Mouse (Mus musculus) right cerebral cortex, postnatal 10 days (tissue): ENCODE results near the gene Sipa1l3.

Experiments
- DNase-seq, 2 experiments: peaks; one replicate each; pipeline ENCODE4 v3.0.0; 2021; ENCODE audit warnings: low spot score in 2 of 2

Sipa1l3 gene

DNA sequence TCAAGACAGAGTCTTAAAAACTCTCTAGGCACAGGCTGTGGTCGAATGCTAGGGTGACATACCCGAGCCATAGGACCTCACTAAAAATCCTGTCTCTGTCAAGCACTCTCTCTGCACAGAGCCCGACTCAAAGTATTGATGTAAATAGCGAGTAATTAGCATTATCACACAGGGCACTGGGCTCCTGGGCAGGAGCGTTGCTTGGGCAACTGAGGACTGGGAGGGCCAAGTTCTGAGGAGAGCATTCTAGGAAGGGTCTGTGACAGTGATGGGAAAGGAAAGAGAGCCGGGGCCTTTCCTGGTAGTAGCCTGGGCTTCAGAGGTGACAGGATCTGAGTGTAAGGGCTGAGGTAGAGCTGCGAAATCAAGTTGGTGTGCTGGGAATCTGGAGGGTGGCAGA lies 212.3 kb downstream of the Sipa1l3 start:
- DNase-seq, result no peak

DNA sequence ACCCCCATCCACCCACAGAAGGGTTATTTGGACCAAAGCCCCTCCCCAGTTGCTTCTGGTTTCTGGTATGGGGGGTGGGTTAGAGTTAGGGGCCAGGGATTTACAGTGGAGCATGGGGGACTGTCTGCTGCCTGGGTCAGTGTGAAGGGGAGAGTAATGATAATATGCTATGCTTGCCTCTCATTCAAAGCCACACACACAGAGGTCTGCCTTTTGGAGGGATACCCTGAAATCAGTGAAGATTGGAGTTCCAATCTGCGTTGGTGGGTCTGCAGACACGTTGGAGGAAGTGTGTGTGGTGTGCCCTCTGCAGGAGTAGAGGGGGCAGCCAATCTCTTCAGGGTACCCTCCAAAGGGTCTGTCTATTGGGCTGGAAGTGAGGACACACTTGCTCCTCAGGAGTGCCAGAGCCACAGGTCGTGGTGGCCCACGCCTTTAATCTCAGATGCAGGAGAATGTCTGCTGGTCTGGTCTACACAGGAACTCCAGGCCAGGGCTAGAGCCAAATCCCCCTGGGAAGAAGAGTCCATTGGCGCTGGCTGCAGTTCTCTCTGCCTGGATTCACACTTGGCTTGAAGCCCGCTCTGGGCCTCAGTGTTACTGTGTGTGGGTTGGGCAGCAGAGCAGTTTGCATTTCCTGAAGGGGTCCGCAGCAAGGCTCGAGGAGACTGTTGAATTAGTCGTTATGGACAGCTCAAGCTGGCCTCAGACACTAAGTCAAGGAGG lies 213.0 kb downstream of the Sipa1l3 start:
- DNase-seq, result peak; percentile 69 to 73

DNA sequence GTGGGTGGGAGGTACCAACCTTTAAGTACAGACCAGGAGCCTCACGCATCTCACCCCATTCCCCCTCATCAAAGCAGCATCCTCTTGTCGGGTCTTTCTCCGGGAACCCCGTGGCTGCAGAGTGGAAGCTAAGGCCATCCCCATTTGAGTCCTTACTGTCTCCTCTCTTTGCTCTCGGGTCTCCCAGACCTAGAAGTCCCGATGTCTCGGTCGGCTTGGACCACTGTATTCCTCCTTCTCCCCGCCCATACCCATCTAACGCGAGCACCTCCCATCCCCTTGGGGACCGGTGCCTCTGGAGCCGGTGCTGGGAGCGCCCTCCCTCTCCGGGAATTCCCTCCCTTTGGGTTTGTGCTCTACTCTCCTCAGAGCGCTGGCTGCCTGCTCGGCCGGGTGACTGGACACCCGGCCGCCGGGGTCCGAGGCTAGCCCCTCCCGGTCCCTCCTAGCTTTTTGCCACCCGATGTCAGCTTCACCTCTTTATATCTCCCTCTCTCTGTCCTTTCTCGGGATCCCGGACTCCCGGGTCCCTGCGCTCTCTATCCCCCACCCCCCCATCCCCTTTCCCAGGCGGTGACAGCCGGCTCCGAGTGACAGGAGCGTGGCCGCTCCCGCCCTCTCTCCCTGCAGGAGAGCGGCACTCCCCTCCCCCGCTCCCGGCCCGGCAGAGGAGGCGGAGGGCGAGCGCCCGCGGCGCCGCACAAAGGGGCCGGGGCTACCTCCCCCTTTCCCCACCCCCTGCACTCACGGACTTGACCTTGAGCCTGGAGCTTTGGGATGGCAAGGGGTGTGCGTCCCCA lies 213.8 kb downstream of the Sipa1l3 start:
- DNase-seq, result peak; percentile 63 to 65

DNA sequence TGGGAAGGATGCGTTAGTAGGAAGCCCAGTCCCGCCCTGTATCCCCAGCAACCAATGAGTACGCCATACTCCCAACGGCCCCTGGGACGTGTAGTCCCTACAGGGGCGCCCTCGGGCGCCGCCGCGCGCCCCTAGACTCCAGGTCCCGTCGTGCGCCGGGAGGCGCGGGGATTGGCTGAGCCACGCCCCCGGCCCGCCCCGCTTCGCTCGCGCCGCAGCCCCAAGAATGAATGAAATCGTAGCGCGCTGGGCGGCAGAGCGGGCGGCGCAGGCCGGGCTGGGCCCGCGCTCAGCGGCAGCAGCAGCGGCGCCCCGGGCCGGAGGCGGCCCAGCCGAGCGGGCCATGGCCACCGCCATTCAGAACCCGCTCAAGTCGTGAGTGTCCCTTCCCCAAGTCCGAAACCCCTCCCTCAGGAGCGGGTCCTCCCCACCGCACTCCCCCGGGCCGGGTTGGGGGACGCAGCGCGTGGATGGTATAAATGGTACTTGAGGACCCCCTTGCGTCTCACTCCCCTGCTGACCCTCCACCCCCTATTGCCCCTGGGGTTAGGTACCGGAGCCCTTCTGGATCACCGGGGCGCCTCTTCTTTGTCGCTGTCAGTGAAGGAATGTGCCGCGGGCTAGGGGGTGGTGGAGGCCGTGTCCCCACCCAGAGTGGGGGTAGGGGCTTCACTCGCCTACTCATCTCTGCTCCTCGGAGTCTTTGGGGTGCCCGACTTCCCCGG lies 214.5 kb downstream of the Sipa1l3 start, which contains the start of gene Dpf1:
Gene Dpf1 (plus strand): TSS at position 214 of the 725 bp plus-strand sequence.
- peak; percentile 97 for DNase-seq

DNA sequence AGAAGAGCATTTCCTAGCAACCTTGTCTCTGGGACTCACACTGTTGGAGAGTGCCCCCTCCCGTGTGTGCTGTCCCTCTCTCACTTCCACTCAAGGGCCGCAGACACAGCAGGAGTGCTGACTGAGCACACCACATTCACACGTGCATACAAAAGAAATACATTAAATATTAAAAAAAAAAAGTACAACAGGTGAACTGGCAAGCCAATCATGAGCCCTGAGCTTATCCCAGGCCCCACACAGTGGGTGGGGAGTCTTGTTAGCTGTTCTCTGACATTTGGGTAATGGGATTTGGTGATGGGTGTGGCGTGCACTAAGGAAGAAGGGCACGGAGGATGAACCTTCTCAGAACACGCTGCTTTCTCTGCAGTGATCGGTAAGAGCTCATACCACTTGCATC lies 215.8 kb downstream of the Sipa1l3 start:
- DNase-seq, result no peak

DNA sequence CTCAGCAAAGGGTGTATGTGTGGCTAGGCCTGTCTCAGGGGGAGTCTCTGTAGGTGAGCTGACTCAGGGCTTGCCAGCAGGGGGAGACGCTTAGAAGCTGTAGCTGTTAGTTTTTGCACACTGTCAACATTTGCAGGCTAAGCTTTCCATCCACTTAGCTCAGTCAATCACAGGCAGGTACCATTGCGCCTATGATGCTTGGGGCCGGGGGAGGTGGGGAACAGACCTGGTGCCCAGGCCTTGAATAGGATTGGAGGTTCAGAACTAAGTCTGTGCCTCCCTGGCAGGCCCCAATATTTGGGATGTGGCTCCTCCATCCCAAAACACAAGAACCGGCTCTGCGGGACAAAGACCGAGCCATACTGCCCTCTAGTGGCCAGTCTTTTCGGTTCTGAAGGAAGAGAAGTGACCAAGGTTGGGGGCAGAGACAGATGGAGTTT lies 217.3 kb downstream of the Sipa1l3 start:
- peak; percentile 64 to 82 for DNase-seq

DNA sequence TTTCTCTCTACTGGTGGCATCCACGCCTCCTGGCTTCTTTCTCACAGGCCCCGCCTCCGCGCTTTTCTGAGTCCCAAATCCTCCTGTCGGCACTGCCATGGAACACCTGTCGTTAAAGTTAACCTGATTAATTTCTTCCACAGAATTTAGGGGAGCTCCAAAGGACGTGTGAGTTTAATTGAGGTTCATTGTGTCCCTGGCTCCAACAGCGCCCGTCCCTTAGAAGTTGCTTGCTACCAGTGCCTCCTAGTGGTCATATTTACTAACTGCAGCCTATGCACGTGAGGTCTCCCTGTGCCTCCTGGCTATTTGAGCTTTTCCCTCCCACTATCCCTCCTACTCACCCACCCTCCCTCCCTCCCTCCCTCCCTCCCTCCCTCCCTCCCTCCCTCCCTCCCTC lies 221.4 kb downstream of the Sipa1l3 start:
- peak; percentile 65 to 69 for DNase-seq

DNA sequence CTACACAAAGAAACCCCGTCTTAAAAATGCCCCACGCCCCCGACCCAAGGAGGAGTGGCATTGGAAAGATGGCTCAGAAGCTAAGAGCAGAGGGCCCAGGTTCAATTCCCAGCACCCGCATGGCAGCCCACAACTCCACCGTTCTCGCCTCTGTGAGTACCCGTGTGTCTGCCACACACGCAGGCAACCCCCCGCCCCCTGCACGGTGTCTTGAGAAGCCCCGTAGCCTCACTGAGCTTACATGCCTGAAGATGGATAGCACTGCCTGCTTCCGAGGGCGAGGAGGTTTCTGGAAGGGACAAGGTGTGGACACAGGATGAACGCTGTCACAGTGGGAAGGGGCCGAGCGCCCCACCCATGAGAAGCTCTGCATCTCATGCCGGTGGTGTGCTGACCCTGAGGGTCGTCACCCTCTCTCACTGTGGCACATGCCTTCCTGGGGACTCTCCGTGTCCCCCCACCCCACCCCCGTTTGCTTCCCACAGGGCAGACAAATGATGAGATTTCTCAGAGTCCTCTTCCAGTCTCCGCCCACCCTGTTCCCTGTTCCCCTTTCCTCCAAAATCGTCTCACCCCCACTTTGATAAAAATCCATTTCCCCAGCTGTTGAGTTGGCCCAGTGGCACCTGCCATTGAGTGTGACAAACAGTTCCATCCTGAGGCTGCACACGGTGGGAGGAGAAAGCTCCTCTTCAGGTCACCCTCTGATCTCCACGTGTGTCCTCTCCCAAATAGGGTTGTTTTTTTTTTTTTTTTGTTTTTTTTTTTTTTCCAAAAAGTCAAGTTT lies 222.4 kb downstream of the Sipa1l3 start:
- no peak for DNase-seq

DNA sequence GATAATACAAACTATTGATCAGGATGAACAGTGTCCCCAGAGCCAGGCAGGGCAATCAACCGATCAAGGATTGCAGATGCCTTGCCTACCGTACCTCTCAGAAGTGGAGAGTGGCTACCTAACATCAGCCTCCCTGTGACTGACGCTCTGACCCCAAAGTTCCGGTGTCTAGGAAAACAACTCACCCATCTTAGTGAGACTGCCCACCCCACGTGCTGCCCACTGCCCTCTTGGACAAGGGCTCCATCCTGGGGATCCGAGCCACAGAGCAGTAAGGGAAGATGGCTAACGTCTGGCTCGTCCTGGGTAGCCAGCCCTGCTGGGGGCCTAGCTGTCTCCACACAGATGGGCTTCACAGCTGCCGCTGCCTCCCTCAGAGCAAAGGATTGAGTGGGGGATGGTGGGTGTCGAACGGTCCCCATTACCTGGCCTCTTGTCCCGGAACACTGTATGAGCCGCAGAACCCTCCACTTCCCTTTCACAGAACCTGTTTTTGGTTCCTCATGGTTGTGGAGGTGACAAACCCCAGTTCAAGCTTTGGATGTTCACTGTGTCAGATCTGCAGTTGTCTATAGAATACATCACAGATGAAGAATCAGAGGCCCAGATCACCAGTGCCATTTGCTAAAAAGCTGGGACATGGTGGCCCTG lies 224.2 kb downstream of the Sipa1l3 start:
- no peak for DNase-seq

DNA sequence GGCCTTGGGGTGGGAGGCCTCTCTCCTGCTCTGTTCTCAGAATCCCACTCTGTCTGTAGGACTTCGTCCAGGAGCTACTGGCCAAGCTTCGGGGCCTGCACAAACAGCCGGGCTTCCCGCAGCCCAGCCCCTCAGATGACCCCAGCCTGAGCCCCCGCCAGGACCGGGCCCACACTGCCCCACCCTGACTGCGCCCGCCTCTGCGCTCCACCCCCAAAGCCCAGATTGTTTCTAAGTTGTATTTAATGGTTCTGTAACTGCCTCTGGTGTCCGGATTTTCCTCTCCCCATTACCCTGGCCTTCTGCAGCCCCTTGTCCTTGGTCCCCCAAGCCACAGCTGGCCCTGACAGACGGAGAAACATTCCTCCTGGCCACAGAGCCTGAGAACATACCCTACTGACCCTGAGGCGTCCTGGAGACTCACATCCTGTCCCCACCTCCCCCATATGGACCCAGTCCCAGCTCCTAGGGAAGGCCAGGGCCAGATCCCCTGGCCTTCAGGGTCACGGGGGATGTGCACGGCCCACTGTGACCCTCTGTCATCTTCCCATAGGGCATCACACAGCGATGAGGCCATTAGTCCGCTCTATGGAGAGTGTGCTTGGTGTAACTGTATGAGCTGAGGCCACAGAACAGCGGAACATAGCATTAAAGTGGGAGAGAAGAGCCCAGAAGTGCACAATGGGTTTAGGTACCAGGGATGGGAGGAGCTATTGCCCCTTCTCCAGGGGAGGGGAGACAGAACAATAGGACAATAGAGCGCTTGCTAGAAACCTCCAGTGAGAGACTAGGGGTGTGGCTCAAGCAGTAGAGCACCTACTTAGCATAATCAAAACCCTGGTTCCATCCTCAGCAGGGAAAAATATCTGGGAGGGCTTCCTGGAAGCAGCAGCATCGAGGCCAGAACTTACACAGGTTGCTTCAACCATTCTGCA lies 225.0 kb downstream of the Sipa1l3 start:
- DNase-seq, result no peak

DNA sequence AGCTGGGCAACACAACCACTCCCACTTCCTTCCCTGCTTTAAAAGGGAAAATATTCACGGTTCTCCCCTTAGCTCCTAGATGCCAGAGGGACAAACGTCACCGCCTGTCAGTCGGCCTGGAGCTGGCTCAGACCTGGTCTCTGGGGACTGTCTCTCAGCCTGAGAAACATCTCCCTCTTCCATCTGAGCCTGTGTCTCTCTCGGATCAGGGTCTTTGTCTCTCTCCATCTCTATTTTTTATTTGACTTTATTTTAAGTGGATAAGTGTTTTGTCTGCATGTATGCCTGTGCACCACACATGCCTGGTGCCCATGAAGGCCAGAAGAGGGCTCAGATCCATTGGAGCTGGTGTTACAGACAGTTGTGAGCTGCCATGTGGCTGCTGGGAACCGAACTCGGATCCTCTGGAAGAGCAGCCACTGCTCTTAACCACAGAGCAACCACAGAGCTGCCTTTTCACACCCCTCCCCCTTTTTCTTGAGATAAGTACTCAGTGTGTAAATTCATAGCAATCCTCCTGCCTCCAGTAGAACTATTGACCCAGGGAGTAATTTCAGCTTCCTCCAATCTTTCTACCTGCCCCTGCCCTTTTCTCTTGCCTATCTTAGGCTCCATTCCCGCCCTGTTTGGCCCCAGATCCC lies 225.9 kb downstream of the Sipa1l3 start:
- DNase-seq, result no peak

DNA sequence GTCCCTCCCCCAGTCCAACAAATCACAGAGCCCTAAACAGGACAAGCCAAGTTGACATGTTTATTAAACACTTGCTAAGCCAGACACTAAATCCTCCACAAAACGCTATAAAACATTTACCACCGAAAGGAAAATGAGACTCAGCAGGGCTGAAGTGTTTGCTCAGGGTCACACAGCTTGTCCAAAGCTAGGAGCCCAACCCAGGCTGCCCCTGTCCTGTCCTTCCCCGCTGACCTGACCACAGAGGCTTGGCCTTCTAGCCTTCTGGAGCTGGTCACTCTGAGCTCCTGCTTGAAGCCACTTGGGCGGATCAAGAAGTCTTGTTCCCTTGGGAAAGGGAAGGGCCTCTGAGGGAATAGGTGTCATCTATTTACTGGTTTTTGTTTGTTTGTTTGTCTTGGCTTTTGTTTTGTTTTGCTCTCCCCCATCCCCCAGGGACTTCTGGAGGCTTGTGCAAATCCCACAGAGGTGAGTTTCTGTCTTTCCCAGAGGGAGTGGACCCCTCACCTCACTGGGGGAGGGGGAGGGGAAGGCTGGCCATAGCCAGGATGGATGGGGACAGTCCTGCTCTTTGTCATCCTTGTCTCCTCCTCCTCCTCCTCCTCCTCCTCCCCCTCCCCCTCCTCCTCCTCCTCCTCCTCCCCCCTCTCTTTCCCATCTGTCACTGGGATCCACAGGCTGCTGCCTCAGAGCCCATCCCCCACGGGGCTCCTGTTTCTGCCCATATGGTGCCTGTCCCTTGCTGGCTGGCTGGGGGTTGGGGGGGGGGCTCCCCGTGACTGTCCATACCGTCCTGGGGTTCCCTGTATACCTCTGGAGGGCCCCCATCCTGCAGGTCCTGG lies 226.6 kb downstream of the Sipa1l3 start:
- peak in 1 of 2 experiments; percentile 46 for DNase-seq

DNA sequence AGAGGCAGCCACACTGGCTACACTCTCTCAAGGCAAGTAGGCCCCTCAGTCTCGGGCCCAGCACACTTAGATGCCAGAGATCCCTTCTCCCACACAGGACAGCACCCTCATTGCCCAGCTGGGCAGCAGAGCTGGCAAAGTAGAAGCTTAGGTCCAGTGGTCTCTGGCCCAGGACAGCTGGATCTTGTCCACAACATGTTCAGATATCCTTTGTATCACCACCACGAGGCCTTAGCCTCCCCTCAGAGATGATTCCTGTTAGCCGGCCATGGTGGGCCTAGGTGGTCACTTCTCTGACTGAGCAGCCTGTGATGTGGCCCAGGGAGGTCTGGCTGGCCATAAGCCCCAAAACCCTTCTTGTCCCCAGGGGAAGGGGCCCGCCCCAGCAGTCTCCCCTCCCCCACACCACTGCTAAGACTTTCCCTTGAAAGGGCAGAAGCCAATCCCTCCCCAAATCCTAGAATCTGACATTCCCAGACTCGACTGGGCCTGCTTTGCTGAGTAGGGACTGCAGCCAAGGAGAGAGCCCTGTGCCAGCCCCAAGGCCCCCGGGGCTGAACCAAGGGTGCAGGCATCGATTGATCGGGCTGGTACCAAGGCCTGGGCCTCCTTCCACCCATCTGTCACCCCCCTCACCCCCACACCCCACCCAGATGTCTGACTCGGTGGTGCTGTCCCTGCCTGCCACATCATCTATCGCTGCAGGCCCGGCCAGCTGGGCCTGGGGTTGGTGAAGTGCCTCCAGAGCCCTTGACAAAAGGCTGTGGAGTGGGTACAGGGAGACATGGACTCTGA lies 227.6 kb downstream of the Sipa1l3 start:
- no peak for DNase-seq

DNA sequence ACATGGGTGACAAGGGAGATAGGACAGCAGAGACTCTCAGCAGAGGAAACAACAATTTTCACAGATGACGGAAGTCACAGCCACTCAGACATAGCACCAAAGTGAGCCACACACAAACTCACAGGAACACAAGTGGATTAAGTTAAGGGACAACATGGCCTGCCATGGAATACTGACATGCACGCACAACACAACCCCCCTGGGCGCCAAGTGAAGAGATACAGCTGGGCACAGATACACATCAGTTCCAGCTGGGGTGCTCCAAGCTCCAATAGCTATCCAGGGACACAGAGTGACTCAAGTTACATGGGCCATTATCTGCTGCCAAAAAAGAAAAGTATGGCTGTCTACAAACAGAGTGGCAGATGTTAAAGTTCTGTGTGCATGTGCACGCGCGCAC lies 228.6 kb downstream of the Sipa1l3 start:
- no peak for DNase-seq

DNA sequence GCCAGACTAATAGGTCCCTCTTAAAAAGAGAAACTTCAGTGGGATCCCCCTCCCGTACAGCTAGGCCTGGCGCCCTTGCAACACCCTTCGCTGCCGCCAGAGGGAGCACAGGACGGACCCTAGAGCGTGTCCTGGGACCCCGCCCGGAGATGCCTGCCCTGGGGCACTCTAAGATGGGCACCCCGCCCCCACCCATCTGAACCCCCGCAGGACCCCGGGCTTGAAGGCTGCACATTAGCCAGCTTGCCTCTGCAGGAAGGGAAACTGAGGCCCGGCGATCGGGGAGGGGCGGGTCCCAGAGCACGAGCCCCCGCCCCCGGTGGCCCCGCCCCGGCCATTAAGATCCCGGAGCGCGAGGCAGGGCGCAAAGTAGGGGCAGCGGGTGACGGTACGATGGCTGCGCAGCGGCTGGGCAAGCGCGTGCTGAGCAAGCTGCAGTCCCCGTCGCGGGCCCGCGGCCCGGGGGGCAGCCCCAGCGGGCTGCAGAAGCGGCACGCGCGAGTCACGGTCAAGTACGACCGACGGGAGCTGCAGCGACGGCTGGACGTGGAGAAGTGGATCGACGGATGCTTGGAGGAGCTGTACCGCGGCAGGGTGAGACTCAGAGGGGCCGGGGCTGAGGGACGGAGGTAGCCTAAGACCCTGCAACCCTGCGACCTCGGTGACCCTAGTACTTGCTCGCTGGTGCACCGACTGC lies 229.4 kb downstream of the Sipa1l3 start, which contains the start of gene Ppp1r14a:
Gene Ppp1r14a (plus strand): TSS at position 367 of the 697 bp plus-strand sequence.
- DNase-seq, result peak; percentile 50 to 72

DNA sequence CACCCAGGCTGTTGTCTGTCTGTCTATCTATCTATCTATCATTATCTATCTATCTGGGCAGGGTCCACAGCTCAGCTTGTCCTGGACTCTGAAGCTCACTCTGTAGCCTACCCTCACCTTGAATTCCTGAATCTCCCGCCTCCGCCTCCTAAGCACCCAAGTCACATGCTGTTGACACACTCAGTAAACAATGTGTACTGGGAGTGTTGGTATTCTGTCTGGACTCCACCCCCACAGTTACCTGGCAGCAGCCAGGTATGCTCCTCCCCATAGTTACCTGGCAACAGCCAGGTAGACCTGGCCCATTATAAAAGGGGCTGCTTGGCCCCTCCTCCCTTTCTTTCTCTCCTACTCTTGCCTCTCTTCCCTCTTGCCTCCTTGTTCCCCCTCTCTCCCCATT lies 230.4 kb downstream of the Sipa1l3 start:
- DNase-seq, result no peak

DNA sequence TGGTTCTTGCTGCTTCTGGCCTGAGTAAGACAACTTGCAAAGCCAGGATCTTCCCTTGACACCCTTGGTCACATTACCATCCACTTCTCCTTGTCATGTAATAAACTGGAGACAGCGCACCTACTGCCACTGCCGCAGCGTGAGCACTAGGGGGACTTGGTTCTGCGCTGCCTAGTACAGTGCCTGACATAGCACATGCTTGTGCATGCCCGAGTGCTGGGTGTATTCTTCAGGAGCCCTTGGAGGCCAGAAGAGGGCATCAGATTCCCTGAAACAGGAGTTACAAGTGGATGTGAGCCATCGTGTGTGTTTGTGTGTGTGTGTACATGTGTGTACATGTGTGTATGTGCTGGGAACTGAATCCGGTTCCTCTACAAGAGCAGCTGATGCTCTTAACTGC lies 231.0 kb downstream of the Sipa1l3 start:
- DNase-seq, result no peak
